In the genomic region with DNA sequence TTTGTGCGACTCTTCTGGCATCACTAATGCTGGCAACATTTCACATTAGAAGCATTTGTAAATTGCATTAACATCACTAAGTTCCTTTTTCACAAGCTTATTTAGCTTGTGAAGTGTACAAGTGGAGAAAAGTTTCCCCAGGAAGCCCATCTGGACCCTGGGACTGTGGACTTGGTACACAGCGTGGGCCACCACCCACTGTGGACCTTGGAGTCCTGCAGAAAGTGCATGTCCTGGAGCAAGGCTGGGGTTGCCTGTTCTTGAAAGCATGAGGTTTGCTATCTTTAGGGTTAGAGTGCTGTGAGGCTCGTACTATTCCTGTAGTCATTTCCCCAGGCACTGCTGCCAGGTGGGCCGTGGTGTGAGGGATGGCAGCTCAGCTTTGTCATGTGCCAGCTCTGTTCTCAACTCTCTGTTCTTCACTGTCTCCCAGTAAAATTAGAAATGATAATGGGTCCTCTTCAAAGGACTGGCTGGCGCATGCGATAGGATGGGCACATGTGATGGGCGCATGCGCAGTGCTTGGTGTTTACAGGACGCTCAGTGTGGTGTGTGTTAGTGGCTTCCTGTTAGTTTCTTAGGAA, we compare ENCODE assay signal across 14 mouse cellular contexts.
DNase-seq lines count a peak whose midpoint lies in the region; ATAC-seq and TF ChIP-seq lines count a peak whose summit lies in the region.
"Had no signal": no experiment of that assay in that cellular context is flagged by ENCODE, and none has a peak within 500 bp of the region (broad histone marks: within the 10 kb centered on the region; RNA-seq: fewer than 3 reads in every experiment).

No protein-coding gene starts in this region.

- DNase-seq in layer of hippocampus, adult 11-12 months (ENCODE audit: low spot score), result peak; percentile 53
- DNase-seq in left cerebral cortex, postnatal 25 days (ENCODE audit: low spot score in 2 of 2), result peak; percentile 40 to 88
- DNase-seq in lung, postnatal 0 days (ENCODE audit: low spot score), result no peak
- no peak for DNase-seq in MN1 (ENCODE audit: low spot score)
- DNase-seq: gastrocnemius, postnatal 10 days; kidney, adult 18-20 months; thymus, postnatal 25 days had no signal

- H3K4me3 ChIP-seq in intestine, embryonic 16.5 days (ENCODE audit: low read length), result no peak overlapping the region
- H3K4me3 ChIP-seq in intestine, postnatal 0 days (ENCODE audit: low read depth, low read length), result no peak overlapping the region
- no peak overlapping the region for H3K4me3 ChIP-seq in forebrain, embryonic 12.5 days (replicated peaks)
- no peak overlapping the region for H3K4me3 ChIP-seq in lung, postnatal 0 days (ENCODE audit: low read depth, low read length)
- H3K4me3 ChIP-seq: limb, embryonic 15.5 days; lung, embryonic 15.5 days; midbrain, embryonic 10.5 days had no signal

- no peaks in the 10 kb centered on the region for H3K27me3 ChIP-seq in intestine, embryonic 16.5 days (replicated peaks; ENCODE audit: control insufficient read depth, insufficient read depth, low read length)
- H3K27me3 ChIP-seq in intestine, postnatal 0 days (replicated peaks; ENCODE audit: control insufficient read depth, insufficient read depth, low read length), result no peaks in the 10 kb centered on the region
- no peaks in the 10 kb centered on the region for H3K27me3 ChIP-seq in forebrain, embryonic 12.5 days
- H3K27me3 ChIP-seq in lung, postnatal 0 days (replicated peaks; ENCODE audit: insufficient read depth, low read length), result no peaks in the 10 kb centered on the region
- H3K27me3 ChIP-seq: limb, embryonic 15.5 days; lung, embryonic 15.5 days had no signal

- TF ChIP-seq CTCF in intestine, postnatal 0 days (IDR thresholded peaks at IDR 0.05; ENCODE audit: low read depth), result no peak
- no peak for TF ChIP-seq CTCF in lung, postnatal 0 days (IDR thresholded peaks at IDR 0.05)

- no peak overlapping the region for H3K9ac ChIP-seq in intestine, embryonic 16.5 days (ENCODE audit: low read depth, low read length)
- no peak overlapping the region for H3K9ac ChIP-seq in intestine, postnatal 0 days (ENCODE audit: low read depth, low read length)
- no peak overlapping the region for H3K9ac ChIP-seq in forebrain, embryonic 12.5 days
- no peak overlapping the region for H3K9ac ChIP-seq in lung, postnatal 0 days (replicated peaks; ENCODE audit: low read depth)
- H3K9ac ChIP-seq: limb, embryonic 15.5 days; lung, embryonic 15.5 days had no signal

- 89% methylated on average over 9 of the region's 9 CpGs for WGBS in intestine, embryonic 16.5 days
- WGBS in intestine, postnatal 0 days, result 88% methylated on average over 9 of the region's 9 CpGs
- WGBS in forebrain, embryonic 12.5 days, result 94% methylated on average over 9 of the region's 9 CpGs
- 94% methylated on average over 9 of the region's 9 CpGs for WGBS in lung, postnatal 0 days

- intact Hi-C loops in left cerebral cortex, postnatal 25 days (cut with DNase I), result loop anchor here (5.0 kb wide), 1 partner anchor 102 kb away; a partner anchor contains a TSS

- ATAC-seq in intestine, embryonic 16.5 days, result peak; percentile 55; the same call in 1 of the 2 replicates
- no peak for ATAC-seq in intestine, postnatal 0 days
- ATAC-seq in frontal cortex, adult (ENCODE audit: low TSS enrichment), result peak; percentile 94
- no peak for ATAC-seq in forebrain, embryonic 12.5 days (ENCODE audit: low FRiP score)
- no peak for ATAC-seq in lung, postnatal 0 days

- H3K9me3 ChIP-seq in intestine, embryonic 16.5 days (ENCODE audit: control insufficient read depth, low read length), result no peaks in the 10 kb centered on the region
- no peaks in the 10 kb centered on the region for H3K9me3 ChIP-seq in intestine, postnatal 0 days (ENCODE audit: control insufficient read depth)
- no peaks in the 10 kb centered on the region for H3K9me3 ChIP-seq in forebrain, embryonic 12.5 days
- H3K9me3 ChIP-seq in lung, postnatal 0 days (ENCODE audit: low read length), result no peaks in the 10 kb centered on the region
- H3K9me3 ChIP-seq: limb, embryonic 15.5 days; lung, embryonic 15.5 days; midbrain, embryonic 10.5 days had no signal

- no peak overlapping the region for H3K27ac ChIP-seq in intestine, embryonic 16.5 days (ENCODE audit: low read length)
- H3K27ac ChIP-seq in intestine, postnatal 0 days (ENCODE audit: low read depth, low read length), result no peak overlapping the region
- H3K27ac ChIP-seq in forebrain, embryonic 12.5 days, result no peak overlapping the region
- H3K27ac ChIP-seq in lung, postnatal 0 days (ENCODE audit: low read length), result no peak overlapping the region
- H3K27ac ChIP-seq: limb, embryonic 15.5 days; lung, embryonic 15.5 days; midbrain, embryonic 10.5 days had no signal

- no peak overlapping the region for H3K4me2 ChIP-seq in intestine, embryonic 16.5 days (ENCODE audit: low read depth, low read length)
- H3K4me2 ChIP-seq in intestine, postnatal 0 days (replicated peaks; ENCODE audit: low read depth), result no peak overlapping the region
- no peak overlapping the region for H3K4me2 ChIP-seq in forebrain, embryonic 12.5 days
- no peak overlapping the region for H3K4me2 ChIP-seq in lung, postnatal 0 days (replicated peaks; ENCODE audit: low read depth, low read length)
- H3K4me2 ChIP-seq: limb, embryonic 15.5 days; lung, embryonic 15.5 days had no signal

- no peak for TF ChIP-seq EP300 in lung, postnatal 0 days (IDR thresholded peaks at IDR 0.05)

- no peaks in the 10 kb centered on the region for H3K36me3 ChIP-seq in intestine, embryonic 16.5 days (ENCODE audit: control insufficient read depth, insufficient read depth, low read length)
- H3K36me3 ChIP-seq in intestine, postnatal 0 days (ENCODE audit: control insufficient read depth, insufficient read depth), result no peaks in the 10 kb centered on the region
- H3K36me3 ChIP-seq in forebrain, embryonic 12.5 days (replicated peaks), result no peaks in the 10 kb centered on the region
- H3K36me3 ChIP-seq in lung, postnatal 0 days (ENCODE audit: insufficient read depth, low read length), result no peaks in the 10 kb centered on the region
- H3K36me3 ChIP-seq: limb, embryonic 15.5 days; lung, embryonic 15.5 days; midbrain, embryonic 10.5 days had no signal

- H3K4me1 ChIP-seq in intestine, embryonic 16.5 days (ENCODE audit: control insufficient read depth, insufficient read depth, low read length), result 0 out of 2 replicates have a peak, but pooled peaks cover 4% of the 10 kb centered on the region
- H3K4me1 ChIP-seq in intestine, postnatal 0 days (replicated peaks; ENCODE audit: control insufficient read depth, insufficient read depth, low read length), result no peaks in the 10 kb centered on the region
- H3K4me1 ChIP-seq in forebrain, embryonic 12.5 days, result 0 out of 2 replicates have a peak, but pooled peaks cover 4% of the 10 kb centered on the region
- no peaks in the 10 kb centered on the region for H3K4me1 ChIP-seq in lung, postnatal 0 days (ENCODE audit: insufficient read depth, low read depth, low read length)
- H3K4me1 ChIP-seq: limb, embryonic 15.5 days; lung, embryonic 15.5 days; midbrain, embryonic 10.5 days had no signal

Comparison
In these comparisons a context has a peak if more than half of its experiments do, and no peak if none do; other contexts are left out.
1. ATAC-seq: peak in intestine, embryonic 16.5 days (single experiment) and frontal cortex, adult (single experiment); none in intestine, postnatal 0 days (single experiment), forebrain, embryonic 12.5 days (single experiment) and lung, postnatal 0 days (single experiment).
2. DNase-seq: peak in layer of hippocampus, adult 11-12 months (single experiment) and left cerebral cortex, postnatal 25 days (2 of 2); none in lung, postnatal 0 days (single experiment) and MN1 (single experiment).